Mouse (Mus musculus): ENCODE measurements at regions not wholly inside any gene's neighbourhood (a gene's known extent, or its start where the extent isn't known, plus 50 kb on each side); places are given as distances from the start of the nearest gene placed in this dataset.
A peak's percentile ranks its signal among the peaks of the same experiment; 100 is the strongest.

- peak; percentile 81 for ATAC-seq
- Histone ChIP-seq H3K4me1 (replicated peaks; ENCODE audit: control insufficient read depth, insufficient read depth, low read length) (0 out of 2 replicates have a peak, but pooled peaks cover 4% of the 10 kb centered on the region), H3K9me3 (ENCODE audit: control insufficient read depth) (no peaks in the 10 kb centered on the region), H3K4me2 (replicated peaks; ENCODE audit: low read depth) (no peak overlapping the region), H3K9ac (ENCODE audit: low read depth, low read length) (no peak overlapping the region), H3K27ac (ENCODE audit: low read depth, low read length) (peak overlapping the region; percentile 24), H3K36me3 (ENCODE audit: control insufficient read depth, insufficient read depth) (no peaks in the 10 kb centered on the region), H3K4me3 (ENCODE audit: low read depth, low read length) (no peak overlapping the region), H3K27me3 (replicated peaks; ENCODE audit: control insufficient read depth, insufficient read depth, low read length) (no peaks in the 10 kb centered on the region)
- TF ChIP-seq CTCF (IDR thresholded peaks at IDR 0.05; ENCODE audit: low read depth) = no peak
- 25% methylated on average over 3 of the region's 3 CpGs for WGBS
Observed at GRCm38 (mm10) chr2:146577096-146577495, 65.0 kb upstream of the Ralgapa2 start.

DNA sequence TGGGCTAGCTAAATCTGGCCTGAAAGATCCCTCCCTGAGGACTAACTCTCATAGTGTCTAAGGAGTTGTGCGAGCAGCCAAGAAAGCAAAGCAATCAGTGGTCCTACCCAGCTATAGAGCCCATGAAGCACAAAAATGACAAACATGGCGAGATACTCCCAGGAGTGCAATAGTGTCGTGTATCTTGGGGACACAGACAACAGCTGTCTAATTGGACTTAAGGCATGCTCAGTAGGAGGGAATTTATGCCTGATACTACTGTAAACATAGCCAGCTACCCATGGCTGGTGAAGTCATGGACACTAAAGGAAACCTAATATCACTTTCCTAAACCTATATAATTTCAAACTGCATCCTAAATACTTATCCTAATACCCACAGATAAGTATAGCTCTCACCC, 69.1 kb upstream of the Ralgapa2 start:
- H3K27ac ChIP-seq (ENCODE audit: low read depth, low read length) = no peak overlapping the region
- H3K9me3 ChIP-seq (ENCODE audit: control insufficient read depth) = no peaks in the 10 kb centered on the region
- H3K4me2 ChIP-seq (replicated peaks; ENCODE audit: low read depth) = no peak overlapping the region
- WGBS = 83% methylated on average over 3 of the region's 3 CpGs
- H3K36me3 ChIP-seq (ENCODE audit: control insufficient read depth, insufficient read depth) = no peaks in the 10 kb centered on the region
- ATAC-seq = no peak
- no peak overlapping the region for H3K9ac ChIP-seq (ENCODE audit: low read depth, low read length)
- 0 out of 2 replicates have a peak, but pooled peaks cover 4% of the 10 kb centered on the region for H3K4me1 ChIP-seq (replicated peaks; ENCODE audit: control insufficient read depth, insufficient read depth, low read length)
- TF ChIP-seq CTCF (IDR thresholded peaks at IDR 0.05; ENCODE audit: low read depth) = no peak
- no peak overlapping the region for H3K4me3 ChIP-seq (ENCODE audit: low read depth, low read length)
- H3K27me3 ChIP-seq (replicated peaks; ENCODE audit: control insufficient read depth, insufficient read depth, low read length) = no peaks in the 10 kb centered on the region

- H3K36me3 ChIP-seq (ENCODE audit: control insufficient read depth, insufficient read depth) = no peaks in the 10 kb centered on the region
- no peaks in the 10 kb centered on the region for H3K4me1 ChIP-seq (replicated peaks; ENCODE audit: control insufficient read depth, insufficient read depth, low read length)
- H3K27me3 ChIP-seq (replicated peaks; ENCODE audit: control insufficient read depth, insufficient read depth, low read length) = no peaks in the 10 kb centered on the region
- peak; percentile 76 for ATAC-seq
- H3K9me3 ChIP-seq (ENCODE audit: control insufficient read depth) = no peaks in the 10 kb centered on the region
- no peak for TF ChIP-seq CTCF (IDR thresholded peaks at IDR 0.05; ENCODE audit: low read depth)
- no peak overlapping the region for H3K27ac ChIP-seq (ENCODE audit: low read depth, low read length)
- H3K9ac ChIP-seq (ENCODE audit: low read depth, low read length) = no peak overlapping the region
- no peak overlapping the region for H3K4me3 ChIP-seq (ENCODE audit: low read depth, low read length)
- H3K4me2 ChIP-seq (replicated peaks; ENCODE audit: low read depth) = no peak overlapping the region
Observed at GRCm38 (mm10) chr2:146583807-146584388, 71.8 kb upstream of the Ralgapa2 start.

DNA sequence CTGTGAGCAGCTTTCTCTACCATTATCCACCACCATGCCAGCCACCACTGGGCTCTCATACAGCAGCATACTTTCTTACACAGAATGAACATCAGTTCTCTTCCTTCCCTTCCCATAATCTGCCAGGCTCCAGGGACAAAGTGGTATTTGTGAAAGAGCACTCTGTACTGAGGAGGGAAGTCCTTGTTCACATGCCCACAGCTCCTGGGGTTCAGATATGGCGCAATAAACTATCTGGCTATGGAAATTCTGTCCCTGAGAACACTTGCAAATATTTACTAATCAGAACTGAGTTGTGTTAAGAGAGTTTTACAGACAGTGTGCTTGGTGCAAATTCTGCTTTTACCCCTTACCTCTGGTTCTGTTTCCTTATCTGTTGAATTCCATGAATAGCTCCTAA, 74.2 kb upstream of the Ralgapa2 start:
- no peaks in the 10 kb centered on the region for H3K4me1 ChIP-seq (replicated peaks; ENCODE audit: control insufficient read depth, insufficient read depth, low read length)
- no peak overlapping the region for H3K4me3 ChIP-seq (ENCODE audit: low read depth, low read length)

GRCm38 (mm10) chr2:146586981-146587380, 74.8 kb upstream of the Ralgapa2 start:
- no peak for TF ChIP-seq CTCF (IDR thresholded peaks at IDR 0.05; ENCODE audit: low read depth)
- no peaks in the 10 kb centered on the region for H3K36me3 ChIP-seq (ENCODE audit: control insufficient read depth, insufficient read depth)
- H3K9ac ChIP-seq (ENCODE audit: low read depth, low read length) = no peak overlapping the region
- no peak for ATAC-seq
- WGBS = 78% methylated on average over 3 of the region's 3 CpGs
- no peaks in the 10 kb centered on the region for H3K27me3 ChIP-seq (replicated peaks; ENCODE audit: control insufficient read depth, insufficient read depth, low read length)
- no peak overlapping the region for H3K4me3 ChIP-seq (ENCODE audit: low read depth, low read length)
- no peak overlapping the region for H3K4me2 ChIP-seq (replicated peaks; ENCODE audit: low read depth)
- no peaks in the 10 kb centered on the region for H3K4me1 ChIP-seq (replicated peaks; ENCODE audit: control insufficient read depth, insufficient read depth, low read length)
- H3K27ac ChIP-seq (ENCODE audit: low read depth, low read length) = no peak overlapping the region
- H3K9me3 ChIP-seq (ENCODE audit: control insufficient read depth) = no peaks in the 10 kb centered on the region

More for the DNA sequence above, 74.2 kb upstream of the Ralgapa2 start:
- 84% methylated on average over 1 of the region's 1 CpGs for WGBS
- H3K36me3 ChIP-seq (ENCODE audit: control insufficient read depth, insufficient read depth) = no peaks in the 10 kb centered on the region
- H3K27ac ChIP-seq (ENCODE audit: low read depth, low read length) = no peak overlapping the region
- no peak overlapping the region for H3K9ac ChIP-seq (ENCODE audit: low read depth, low read length)
- no peak for ATAC-seq
- H3K27me3 ChIP-seq (replicated peaks; ENCODE audit: control insufficient read depth, insufficient read depth, low read length) = no peaks in the 10 kb centered on the region
- no peak overlapping the region for H3K4me2 ChIP-seq (replicated peaks; ENCODE audit: low read depth)
- TF ChIP-seq CTCF (IDR thresholded peaks at IDR 0.05; ENCODE audit: low read depth) = no peak
- no peaks in the 10 kb centered on the region for H3K9me3 ChIP-seq (ENCODE audit: control insufficient read depth)

DNA sequence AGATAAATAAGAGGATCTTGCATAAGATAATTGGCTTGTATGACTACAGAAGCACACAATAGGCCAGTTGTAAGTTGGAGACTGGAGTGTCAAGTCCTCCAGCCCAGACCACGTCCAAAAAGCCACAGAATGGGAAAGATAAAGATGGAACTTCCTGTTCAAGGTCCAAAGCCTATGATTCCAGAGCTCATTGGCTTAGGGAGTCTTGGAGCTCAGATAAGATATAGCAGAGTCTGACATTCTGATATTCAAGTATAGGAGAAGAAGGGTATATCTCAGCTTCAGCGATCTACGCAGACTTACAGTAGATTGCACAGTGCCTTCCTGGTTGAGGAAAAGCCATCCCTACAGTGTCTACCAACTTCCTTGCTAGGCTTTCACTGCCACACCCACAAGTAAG, 77.7 kb upstream of the Ralgapa2 start:
- TF ChIP-seq CTCF (IDR thresholded peaks at IDR 0.05; ENCODE audit: low read depth) = no peak
- H3K4me3 ChIP-seq (ENCODE audit: low read depth, low read length) = no peak overlapping the region
- WGBS = 38% methylated on average over 3 of the region's 3 CpGs
- no peaks in the 10 kb centered on the region for H3K36me3 ChIP-seq (ENCODE audit: control insufficient read depth, insufficient read depth)
- peak; percentile 61 for ATAC-seq
- H3K4me1 ChIP-seq (replicated peaks; ENCODE audit: control insufficient read depth, insufficient read depth, low read length) = no peaks in the 10 kb centered on the region
- H3K9me3 ChIP-seq (ENCODE audit: control insufficient read depth) = no peaks in the 10 kb centered on the region
- H3K4me2 ChIP-seq (replicated peaks; ENCODE audit: low read depth) = no peak overlapping the region
- no peak overlapping the region for H3K27ac ChIP-seq (ENCODE audit: low read depth, low read length)
- H3K27me3 ChIP-seq (replicated peaks; ENCODE audit: control insufficient read depth, insufficient read depth, low read length) = no peaks in the 10 kb centered on the region
- H3K9ac ChIP-seq (ENCODE audit: low read depth, low read length) = no peak overlapping the region

- Histone ChIP-seq H3K4me1 (replicated peaks; ENCODE audit: control insufficient read depth, insufficient read depth, low read length) (no peaks in the 10 kb centered on the region), H3K27ac (ENCODE audit: low read depth, low read length) (no peak overlapping the region), H3K36me3 (ENCODE audit: control insufficient read depth, insufficient read depth) (no peaks in the 10 kb centered on the region), H3K4me3 (ENCODE audit: low read depth, low read length) (no peak overlapping the region), H3K4me2 (replicated peaks; ENCODE audit: low read depth) (no peak overlapping the region), H3K27me3 (replicated peaks; ENCODE audit: control insufficient read depth, insufficient read depth, low read length) (no peaks in the 10 kb centered on the region), H3K9ac (ENCODE audit: low read depth, low read length) (no peak overlapping the region), H3K9me3 (ENCODE audit: control insufficient read depth) (no peaks in the 10 kb centered on the region)
- 87% methylated on average over 2 of the region's 2 CpGs for WGBS
- no peak for ATAC-seq
- no peak for TF ChIP-seq CTCF (IDR thresholded peaks at IDR 0.05; ENCODE audit: low read depth)
Observed at GRCm38 (mm10) chr2:146593291-146593690, 81.1 kb upstream of the Ralgapa2 start.

Measured in intestine, postnatal 0 days (tissue).